Mouse (Mus musculus) kidney, postnatal 4 days (tissue): ENCODE measurements around the gene Galnt2.

Experiments
- DNase-seq, 2 experiments: peaks; one replicate each; pipeline ENCODE4 v3.0.0; 2021; ENCODE audit warnings: mixed read lengths in 2 of 2

Galnt2 gene

GRCm38 (mm10) chr8:124235536-124235935, 4.3 kb downstream of the Galnt2 start:
- DNase-seq: no peak

- no peak for DNase-seq
Observed at GRCm38 (mm10) chr8:124239350-124239749, 8.2 kb downstream of the Galnt2 start.

GRCm38 (mm10) chr8:124240932-124241331, 9.7 kb downstream of the Galnt2 start:
- DNase-seq: no peak

- no peak for DNase-seq
Observed at GRCm38 (mm10) chr8:124242208-124242607, 11.0 kb downstream of the Galnt2 start.

GRCm38 (mm10) chr8:124242913-124243312, 11.7 kb downstream of the Galnt2 start:
- DNase-seq: no peak

- no peak for DNase-seq
Observed at GRCm38 (mm10) chr8:124247581-124247980, 16.4 kb downstream of the Galnt2 start.

- peak in 1 of 2 experiments; percentile 44 for DNase-seq
Observed at GRCm38 (mm10) chr8:124248688-124249087, 17.5 kb downstream of the Galnt2 start.

- no peak for DNase-seq
Observed at GRCm38 (mm10) chr8:124250255-124250654, 19.1 kb downstream of the Galnt2 start.

GRCm38 (mm10) chr8:124250785-124251184, 19.6 kb downstream of the Galnt2 start:
- peak in 1 of 2 experiments; percentile 54 for DNase-seq

- DNase-seq: peak in 1 of 2 experiments; percentile 49
Observed at GRCm38 (mm10) chr8:124252533-124252950, 21.4 kb downstream of the Galnt2 start.

- DNase-seq: no peak
Observed at GRCm38 (mm10) chr8:124253939-124254338, 22.7 kb downstream of the Galnt2 start.

GRCm38 (mm10) chr8:124256841-124257240, 25.6 kb downstream of the Galnt2 start:
- no peak for DNase-seq

GRCm38 (mm10) chr8:124257363-124257762, 26.2 kb downstream of the Galnt2 start:
- DNase-seq: peak; percentile 80 to 85

- DNase-seq: no peak
Observed at GRCm38 (mm10) chr8:124259146-124259545, 28.0 kb downstream of the Galnt2 start.

GRCm38 (mm10) chr8:124259925-124260324, 28.7 kb downstream of the Galnt2 start:
- no peak for DNase-seq

- no peak for DNase-seq
Observed at GRCm38 (mm10) chr8:124260371-124260770, 29.2 kb downstream of the Galnt2 start.

GRCm38 (mm10) chr8:124263058-124263457, 31.9 kb downstream of the Galnt2 start:
- no peak for DNase-seq

- peak; percentile 67 to 76 for DNase-seq
Observed at GRCm38 (mm10) chr8:124264032-124264431, 32.8 kb downstream of the Galnt2 start.

GRCm38 (mm10) chr8:124264671-124265070, 33.5 kb downstream of the Galnt2 start:
- DNase-seq: no peak

- DNase-seq: no peak
Observed at GRCm38 (mm10) chr8:124265130-124265529, 33.9 kb downstream of the Galnt2 start.

GRCm38 (mm10) chr8:124265798-124266197, 34.6 kb downstream of the Galnt2 start:
- no peak for DNase-seq

- DNase-seq: no peak
Observed at GRCm38 (mm10) chr8:124267206-124267605, 36.0 kb downstream of the Galnt2 start.

- DNase-seq: no peak
Observed at GRCm38 (mm10) chr8:124270504-124270903, 39.3 kb downstream of the Galnt2 start.

GRCm38 (mm10) chr8:124270904-124271303, 39.7 kb downstream of the Galnt2 start:
- DNase-seq: no peak

GRCm38 (mm10) chr8:124271518-124271917, 40.3 kb downstream of the Galnt2 start:
- DNase-seq: no peak

- DNase-seq: no peak
Observed at GRCm38 (mm10) chr8:124272792-124273191, 41.6 kb downstream of the Galnt2 start.
